Mouse (Mus musculus) retina, embryonic 14.5 days (tissue): ENCODE data around the gene Tgfb1.
"Not testable (repeated sequence)": the region's sequence is repeated elsewhere in the genome, so short reads cannot be mapped to it uniquely, and the experiment has no call there.

Source experiments
- DNase-seq: peaks from one replicate; pipeline ENCODE4 v3.0.0-alpha.2; 2015; ENCODE audit warnings: low spot score

Gene Tgfb1

DNA sequence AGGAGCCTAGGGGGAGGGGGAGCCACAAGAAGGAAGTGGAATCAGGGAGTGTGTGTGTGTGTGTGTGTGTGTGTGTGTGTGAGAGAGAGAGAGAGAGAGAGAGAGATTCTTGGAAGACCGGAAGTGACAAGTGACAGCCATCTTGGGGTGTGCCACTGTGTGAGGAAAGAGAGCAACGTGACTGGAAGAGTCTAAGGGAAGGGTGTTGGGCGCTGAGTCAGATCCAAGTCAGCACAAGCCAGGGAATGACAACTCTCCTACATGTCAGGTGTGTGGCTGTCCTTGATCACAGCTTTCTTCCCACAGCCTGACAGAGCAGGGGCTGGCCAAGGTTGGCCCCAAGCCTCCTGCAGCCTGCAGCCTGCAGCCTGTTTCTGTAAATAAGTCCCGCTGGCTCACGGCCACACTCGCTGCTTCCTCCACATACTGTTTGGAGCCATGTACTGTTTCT, 19.0 kb downstream of the Tgfb1 start:
- DNase-seq: no peak

DNA sequence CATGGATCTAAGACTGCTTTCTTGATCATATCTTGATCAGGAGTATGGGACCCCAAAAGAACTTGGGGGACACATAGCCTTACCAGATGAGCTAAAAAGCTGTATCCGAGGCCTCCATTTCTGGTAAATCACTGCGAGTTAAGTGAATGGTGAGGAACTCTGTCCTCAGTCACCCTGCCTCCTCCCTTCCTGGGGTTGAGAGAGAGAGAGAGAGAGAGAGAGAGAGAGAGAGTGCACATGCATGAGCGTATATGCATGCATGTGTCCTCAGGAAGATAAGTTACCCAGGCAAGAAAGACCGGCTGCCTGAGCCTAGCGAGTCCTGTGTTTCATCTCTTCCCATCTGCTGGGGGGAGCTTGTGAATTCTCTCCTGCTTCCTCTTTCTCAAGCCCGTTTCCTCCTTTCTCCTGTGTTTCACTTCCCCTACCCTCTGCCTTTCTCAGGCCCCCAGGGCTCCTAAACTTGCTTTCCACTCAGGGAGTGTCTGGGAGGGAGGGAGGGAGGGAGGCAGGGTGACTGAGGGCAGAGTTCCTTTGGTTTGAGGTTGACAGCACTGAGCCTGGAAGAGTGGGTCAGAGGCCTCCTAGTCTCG, 19.9 kb downstream of the Tgfb1 start:
- no peak for DNase-seq

DNA sequence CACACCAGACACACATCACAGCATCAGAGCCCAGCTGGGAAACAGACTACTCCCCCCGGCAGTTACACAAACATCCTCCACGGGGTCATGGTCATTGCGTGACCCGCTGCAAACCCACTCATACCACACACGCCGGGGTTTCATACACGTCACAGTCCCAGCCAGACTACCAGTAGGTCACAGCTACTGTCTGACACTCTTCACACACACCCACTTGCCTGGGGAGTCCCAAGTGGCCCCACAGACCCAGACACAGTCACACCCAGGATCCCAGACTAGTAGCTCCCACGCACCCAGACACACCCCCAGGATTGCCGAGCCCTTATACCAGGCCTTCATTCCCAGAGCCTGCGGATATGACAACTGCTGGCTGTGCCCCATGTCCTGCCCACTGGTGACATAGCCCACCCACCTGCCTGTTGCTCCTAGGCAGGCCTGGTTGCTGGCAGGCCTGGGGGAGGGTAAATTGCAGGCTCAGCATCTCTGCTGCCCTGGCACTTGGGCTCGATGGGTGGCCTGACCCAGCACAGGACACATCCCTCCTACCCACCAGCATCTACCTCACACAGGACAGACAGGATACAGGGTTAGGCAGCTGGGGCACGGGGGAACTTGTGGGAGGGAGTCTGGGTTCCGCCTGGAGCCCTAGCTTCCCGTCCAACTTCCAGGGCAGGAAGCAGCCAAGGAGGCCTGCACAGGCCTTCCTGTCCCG, 20.9 kb downstream of the Tgfb1 start:
- DNase-seq: no peak

GRCm38 (mm10) chr7:25709961-25710360, 23.2 kb downstream of the Tgfb1 start:
- DNase-seq: no peak

- DNase-seq: no peak
These were observed 23.8 kb downstream of the Tgfb1 start for GRCm38 (mm10) chr7:25710519-25711130.

DNA sequence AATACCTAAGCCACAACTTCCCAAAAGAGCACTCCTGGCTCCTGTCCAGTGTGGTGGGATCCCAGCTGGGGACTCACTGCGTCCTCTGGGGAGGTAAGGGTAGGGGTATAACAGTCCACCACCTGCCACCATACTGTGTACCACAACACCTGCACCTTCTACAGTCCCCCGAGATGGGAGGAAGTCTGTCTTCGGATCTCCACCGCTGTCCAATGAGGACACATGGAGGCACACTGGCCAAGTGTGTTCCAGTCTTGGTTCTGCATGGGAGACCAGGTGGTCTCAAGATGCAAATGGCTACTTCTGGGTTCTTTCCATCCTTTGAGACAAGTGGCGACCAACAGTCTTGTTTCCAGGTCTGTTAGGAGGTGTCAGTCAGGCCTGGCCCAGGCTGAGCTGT, 24.4 kb downstream of the Tgfb1 start:
- DNase-seq: no peak

DNA sequence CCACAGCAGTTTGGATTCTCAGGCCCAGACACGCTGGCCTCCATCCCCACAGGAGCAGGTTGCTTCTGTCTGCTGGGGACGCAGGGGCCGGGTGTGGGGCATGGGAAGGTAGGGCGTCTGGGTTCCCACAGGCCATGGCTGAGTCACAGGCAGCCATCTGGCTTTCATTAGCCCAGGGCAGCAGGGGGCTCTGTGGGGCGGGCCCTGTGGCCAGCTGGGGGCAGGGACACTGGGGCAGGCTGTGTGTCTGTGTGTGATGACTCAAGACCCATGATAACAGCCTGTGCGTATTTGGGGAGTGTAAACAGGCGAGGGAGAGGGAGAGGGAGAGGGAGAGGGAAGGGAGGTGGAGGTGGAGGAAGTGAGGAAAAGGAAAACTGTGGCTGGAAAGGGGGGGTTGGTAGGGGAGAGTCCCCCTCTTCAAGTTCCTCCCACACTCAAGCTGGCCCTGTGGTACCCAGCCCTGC, 25.0 kb downstream of the Tgfb1 start:
- no peak for DNase-seq

GRCm38 (mm10) chr7:25712801-25713200, 26.0 kb downstream of the Tgfb1 start:
- DNase-seq: no peak

DNA sequence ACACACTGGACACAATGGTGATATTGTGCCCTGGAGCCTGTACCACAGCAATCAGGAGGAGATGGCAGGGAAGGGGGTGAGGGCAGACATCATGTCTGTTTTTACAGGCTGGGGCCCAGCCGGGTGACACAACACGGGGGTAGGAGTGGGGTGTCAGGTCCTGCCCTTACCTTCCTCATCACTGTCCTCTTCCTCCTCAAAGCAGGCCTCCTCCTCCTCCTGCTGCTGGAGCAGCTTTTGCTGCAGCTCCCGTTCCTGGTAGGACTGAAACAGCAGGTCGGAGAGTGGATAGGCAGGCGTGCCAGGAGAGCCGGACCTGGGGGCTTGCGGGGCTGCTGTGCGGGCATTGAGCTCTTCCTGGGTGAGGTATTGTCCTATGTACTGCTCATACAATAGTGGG, 27.8 kb downstream of the Tgfb1 start:
- DNase-seq: no peak

- no peak for DNase-seq
These were observed 29.0 kb downstream of the Tgfb1 start for GRCm38 (mm10) chr7:25715731-25716271.

GRCm38 (mm10) chr7:25717478-25717877, 30.7 kb downstream of the Tgfb1 start:
- DNase-seq: no peak

- DNase-seq: peak; percentile 97
These were observed 32.1 kb downstream of the Tgfb1 start, which contains the start of gene Ccdc97 for GRCm38 (mm10) chr7:25718788-25719417. TSS of gene Ccdc97 (minus strand) at chr7:25719088.

GRCm38 (mm10) chr7:25719761-25720610, 33.2 kb downstream of the Tgfb1 start:
- DNase-seq: peak; percentile 91

DNA sequence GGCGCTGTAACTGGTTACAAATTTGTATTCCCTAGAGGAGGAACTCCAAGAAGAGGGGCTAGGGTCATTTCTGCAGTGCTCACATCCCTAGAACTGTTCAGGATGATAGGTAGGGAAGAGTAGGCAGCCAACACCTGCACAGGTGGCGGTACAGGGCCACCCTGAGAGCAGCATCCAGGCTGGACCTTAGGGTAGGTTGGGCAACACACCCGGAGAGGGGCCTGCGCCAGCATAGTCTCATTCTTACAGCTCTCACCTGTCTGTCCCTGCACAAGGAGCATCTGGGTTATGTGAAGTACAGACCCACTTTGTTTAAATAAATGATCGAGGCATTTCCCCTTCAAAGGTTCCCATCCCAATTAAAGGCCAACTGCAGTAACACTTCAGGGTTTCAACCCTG, 34.0 kb downstream of the Tgfb1 start:
- no peak for DNase-seq

GRCm38 (mm10) chr7:25721776-25722175, 35.0 kb downstream of the Tgfb1 start:
- not testable (repeated sequence) for DNase-seq

DNA sequence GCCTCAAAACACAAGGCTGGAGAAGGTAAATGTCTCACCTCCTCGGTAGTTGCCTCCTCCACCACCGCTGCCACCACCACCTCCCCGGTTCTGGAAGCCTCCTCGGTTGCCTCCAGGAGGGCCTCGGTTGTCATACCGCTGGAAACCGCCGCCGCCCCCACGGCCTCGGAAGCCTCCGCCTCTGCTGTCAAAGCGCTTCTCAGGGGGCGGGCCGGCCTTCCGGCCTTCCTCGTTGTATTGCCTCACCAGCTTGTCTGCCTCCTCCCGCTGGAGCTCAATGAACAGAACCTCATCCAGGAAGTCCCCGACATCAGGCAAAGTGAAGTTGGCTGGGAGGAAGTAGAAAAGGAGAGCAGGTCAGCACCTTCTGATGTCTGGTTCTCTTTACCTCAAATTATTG, 39.1 kb downstream of the Tgfb1 start:
- no peak for DNase-seq

- DNase-seq: no peak
These were observed 41.0 kb downstream of the Tgfb1 start for GRCm38 (mm10) chr7:25727800-25728199.

- no peak for DNase-seq
These were observed 42.6 kb downstream of the Tgfb1 start for GRCm38 (mm10) chr7:25729396-25729795.

DNA sequence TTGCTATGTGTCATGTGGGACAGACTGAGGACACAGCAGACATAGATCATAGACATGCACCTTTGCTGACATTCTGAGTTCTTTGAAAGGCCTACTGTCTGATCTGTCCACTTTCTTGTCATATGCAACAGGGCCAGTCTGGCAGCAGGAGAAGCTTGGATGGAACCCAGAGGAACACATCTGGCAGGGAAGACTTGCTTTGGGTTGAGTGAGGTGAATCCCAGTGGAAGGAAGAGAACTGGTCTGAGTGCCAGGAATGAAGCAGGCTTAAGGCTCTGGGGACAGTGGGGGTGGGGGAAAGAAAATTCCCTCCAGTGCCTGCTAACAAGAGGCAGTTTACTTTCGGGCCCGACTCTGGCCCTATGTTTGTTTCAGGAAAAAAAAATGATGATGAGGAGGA, 43.1 kb downstream of the Tgfb1 start:
- DNase-seq: no peak

GRCm38 (mm10) chr7:25731294-25732055, 44.7 kb downstream of the Tgfb1 start:
- DNase-seq: no peak

GRCm38 (mm10) chr7:25734991-25735390, 48.2 kb downstream of the Tgfb1 start:
- DNase-seq: no peak
